Mouse (Mus musculus) CD4-positive, CD25-positive, alpha-beta regulatory T cell, adult 4 months (primary cell): ENCODE measurements at regions not wholly inside any gene's neighbourhood (a gene's known extent, or its start where the extent isn't known, plus 50 kb on each side); places are given as distances from the start of the nearest gene placed in this dataset.
"Not testable (repeated sequence)": the region's sequence is repeated elsewhere in the genome, so short reads cannot be mapped to it uniquely, and the experiment has no call there.

Experiments
- ATAC-seq: one replicate; pipeline ENCODE4 v1.8.0; 2017

- ATAC-seq: no peak
Observed at GRCm38 (mm10) chr5:96898120-96898672, 99.3 kb upstream of the Bmp2k start.

GRCm38 (mm10) chr5:96898695-96899094, 98.8 kb upstream of the Bmp2k start:
- ATAC-seq: no peak

- ATAC-seq: no peak
Observed at GRCm38 (mm10) chr5:96905572-96906271, 91.8 kb upstream of the Bmp2k start.

- ATAC-seq: not testable (repeated sequence)
Observed at GRCm38 (mm10) chr5:96908371-96908770, 89.1 kb upstream of the Bmp2k start.

DNA sequence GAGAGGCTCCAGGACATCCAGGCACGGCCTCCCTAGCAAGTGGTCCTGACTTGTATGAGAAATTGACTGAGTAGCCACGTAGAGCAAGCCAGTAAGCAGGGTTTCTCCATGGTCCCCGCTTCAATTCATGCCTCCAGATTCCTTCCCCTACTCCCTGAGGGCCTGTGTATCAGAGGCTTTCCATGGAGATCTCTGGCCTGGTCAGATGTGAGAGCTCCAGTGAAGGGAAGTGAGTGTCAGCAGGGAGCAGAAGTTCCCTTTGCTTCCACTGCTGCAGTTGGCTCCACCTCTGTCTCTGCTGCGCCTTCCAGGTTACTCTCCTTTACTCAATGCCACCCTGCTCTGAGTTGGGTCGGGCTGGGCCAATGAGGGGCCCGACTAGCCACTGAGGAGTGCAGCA, 88.3 kb upstream of the Bmp2k start:
- ATAC-seq: no peak

- ATAC-seq: peak; percentile 68
Observed at GRCm38 (mm10) chr5:96911550-96912253, 85.8 kb upstream of the Bmp2k start.

GRCm38 (mm10) chr5:96912254-96912635, 85.2 kb upstream of the Bmp2k start:
- peak; percentile 30 for ATAC-seq

DNA sequence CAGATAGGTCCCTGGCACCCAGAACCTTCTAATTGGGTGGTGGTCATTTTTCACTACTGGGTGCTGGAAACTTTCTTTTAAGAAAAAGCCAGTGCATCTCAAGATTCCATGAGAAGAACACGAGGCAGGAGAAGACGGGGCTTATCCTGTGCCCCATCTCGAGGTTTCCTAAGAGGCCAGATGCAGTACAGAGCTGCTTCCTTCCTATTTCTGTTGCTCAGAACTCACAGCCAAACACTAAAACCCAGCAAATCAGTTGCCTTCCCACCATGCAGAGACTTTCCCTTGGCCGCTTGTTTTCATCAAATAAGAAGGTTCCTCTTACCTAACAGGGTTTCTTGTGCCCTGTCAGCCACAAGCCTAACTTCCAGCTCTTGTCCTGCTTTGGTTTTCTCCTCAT, 84.7 kb upstream of the Bmp2k start:
- no peak for ATAC-seq

DNA sequence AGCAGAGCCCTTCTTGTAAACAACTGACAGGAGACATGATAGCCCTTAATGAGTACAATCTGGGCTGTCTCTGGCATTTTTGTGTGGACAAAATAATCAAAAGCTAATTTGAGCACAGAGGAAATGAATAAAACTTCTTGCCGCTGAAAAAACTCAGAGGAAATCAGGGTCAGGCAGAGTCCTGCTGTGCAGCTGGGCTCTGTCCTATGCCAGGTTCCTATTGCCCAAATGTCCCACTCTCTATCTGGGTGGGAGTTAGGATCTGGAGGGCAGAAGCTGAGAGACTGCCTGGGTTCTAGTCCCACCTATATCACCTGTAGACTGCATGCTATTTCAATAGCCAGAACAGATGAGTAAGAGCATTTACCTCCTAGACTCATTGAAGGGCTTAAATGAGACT, 83.8 kb upstream of the Bmp2k start:
- ATAC-seq: no peak

- peak; percentile 4 for ATAC-seq
Observed at GRCm38 (mm10) chr5:96914696-96915404, 82.6 kb upstream of the Bmp2k start.

DNA sequence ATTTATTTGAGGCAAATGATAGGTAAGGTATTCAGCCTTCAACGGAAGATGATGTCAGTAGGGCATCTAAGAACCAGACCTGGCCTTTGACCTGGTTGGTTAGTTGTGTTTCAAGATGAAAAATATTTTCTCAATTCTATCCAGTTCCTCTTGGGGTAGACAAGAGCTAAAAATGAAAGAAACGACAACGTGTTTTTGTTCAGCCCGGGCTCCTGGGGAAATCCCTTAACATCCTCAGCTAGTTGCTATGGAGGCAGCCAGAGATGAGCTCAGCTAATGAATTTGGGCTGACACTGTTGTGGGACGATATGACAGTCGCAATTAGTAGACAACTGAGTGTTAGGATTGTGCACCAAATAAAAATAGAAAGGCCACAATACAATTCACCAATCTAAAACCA, 80.6 kb upstream of the Bmp2k start:
- peak; percentile 79 for ATAC-seq

- ATAC-seq: peak; percentile 50
Observed at GRCm38 (mm10) chr5:96917596-96918258, 79.8 kb upstream of the Bmp2k start.

GRCm38 (mm10) chr5:96919149-96919548, 78.3 kb upstream of the Bmp2k start:
- peak; percentile 24 for ATAC-seq

DNA sequence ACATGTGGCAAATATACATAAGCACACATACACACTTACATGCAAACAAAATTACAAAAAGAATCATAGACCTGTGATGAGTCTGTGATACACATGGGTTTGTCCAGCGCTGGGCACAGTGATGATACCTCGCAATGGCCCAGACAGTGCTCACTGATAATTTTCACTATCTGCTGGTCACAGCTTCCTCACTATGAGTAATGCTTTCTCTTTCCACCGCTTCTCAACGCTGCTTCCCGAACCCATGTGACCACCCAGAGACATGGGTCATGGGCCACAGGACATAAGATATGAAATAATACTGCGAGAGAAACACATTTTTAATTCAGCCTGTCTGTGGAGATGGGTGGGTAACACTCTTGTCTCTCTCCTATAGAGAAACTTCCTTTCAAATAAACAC, 76.5 kb upstream of the Bmp2k start:
- ATAC-seq: no peak

GRCm38 (mm10) chr5:96921511-96921910, 76.0 kb upstream of the Bmp2k start:
- ATAC-seq: no peak

GRCm38 (mm10) chr5:96921973-96922715, 75.3 kb upstream of the Bmp2k start:
- ATAC-seq: no peak

- ATAC-seq: no peak
Observed at GRCm38 (mm10) chr5:96922716-96923076, 74.8 kb upstream of the Bmp2k start.

- ATAC-seq: no peak
Observed at GRCm38 (mm10) chr5:96923526-96923925, 74.0 kb upstream of the Bmp2k start.

DNA sequence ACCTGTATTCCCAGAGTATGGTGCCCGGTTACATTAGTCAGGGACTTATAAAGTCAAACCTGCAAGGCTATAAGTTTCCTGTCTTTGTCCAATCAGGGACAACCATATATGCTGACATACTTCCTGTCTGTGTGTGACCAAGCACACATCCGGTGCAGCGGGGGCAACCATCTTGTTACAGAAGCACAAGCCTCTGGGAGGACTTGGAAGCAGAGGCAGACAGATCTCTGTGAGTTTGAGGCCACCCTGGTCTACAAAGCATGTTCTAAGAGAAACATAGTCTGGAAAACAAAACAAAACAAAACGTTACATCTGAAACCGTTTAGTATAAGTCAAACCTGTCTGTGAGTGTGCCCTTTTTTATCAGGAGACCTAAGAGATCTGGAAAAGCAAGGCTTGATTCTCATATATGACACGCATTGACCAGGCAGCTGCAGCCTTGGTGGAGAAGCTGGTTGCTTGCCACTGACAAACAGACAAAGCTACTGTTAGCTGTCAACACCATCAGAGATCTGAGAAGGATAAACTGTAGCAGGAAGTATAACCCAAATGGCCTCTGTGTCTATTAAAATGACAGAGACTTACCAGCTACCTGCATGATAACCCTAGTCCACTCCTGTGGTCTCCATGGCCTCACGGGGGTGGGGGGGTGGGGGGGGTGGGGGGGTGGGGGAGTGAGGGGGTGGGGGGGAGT, 72.6 kb upstream of the Bmp2k start:
- peak; percentile 75 for ATAC-seq

DNA sequence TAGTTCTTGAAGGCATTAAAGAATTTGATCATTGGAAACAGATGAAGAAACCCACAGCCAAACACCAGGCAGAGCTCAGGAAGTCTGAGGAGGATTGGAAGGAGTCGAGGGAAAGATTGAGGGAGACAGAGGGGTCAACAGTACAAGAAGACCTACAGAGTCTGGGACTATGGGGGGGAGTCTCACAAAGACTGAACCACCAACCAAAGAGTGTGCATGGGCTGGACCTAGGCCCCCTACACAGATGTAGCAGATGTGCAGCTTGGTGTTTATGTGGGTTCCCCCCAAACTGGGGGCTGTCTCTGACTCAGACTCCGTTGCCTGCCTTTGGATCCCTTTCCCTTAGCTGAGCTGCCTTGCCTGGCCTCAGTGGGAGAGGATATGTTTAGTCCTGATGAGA, 71.5 kb upstream of the Bmp2k start:
- no peak for ATAC-seq

DNA sequence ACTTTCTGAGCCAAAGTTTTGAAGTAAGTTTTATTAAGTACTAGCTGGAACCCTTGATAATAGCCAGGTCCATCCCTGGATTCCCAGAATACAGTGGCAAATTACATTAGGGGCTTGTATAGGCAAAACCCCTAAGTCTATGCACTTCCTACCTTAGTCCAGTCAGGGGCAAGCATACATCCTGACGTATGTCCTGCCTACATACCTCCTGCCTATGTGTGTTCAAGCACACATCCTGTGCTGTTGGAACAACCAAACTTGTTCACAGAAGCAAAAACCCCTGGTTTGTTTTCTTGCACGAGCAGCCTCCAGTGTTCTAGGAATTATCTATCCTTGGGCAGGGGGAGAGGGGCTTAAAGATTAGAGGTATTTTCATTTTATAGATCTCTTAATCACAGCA, 66.4 kb upstream of the Bmp2k start:
- peak; percentile 49 for ATAC-seq
